ENCODE assay signal across 32 mouse cellular contexts in genomic region chr10:66745871-66746270, GRCm38 (mm10).
"Had no signal": no experiment of that assay in that cellular context is flagged by ENCODE, and none has a peak within 500 bp of the region (broad histone marks: within the 10 kb centered on the region; RNA-seq: fewer than 3 reads in every experiment).

No protein-coding gene starts in this region.

- H3K27ac ChIP-seq: heart, adult 2 months; heart, embryonic 13.5 days; heart, embryonic 15.5 days; hindbrain, embryonic 10.5 days; hindbrain, embryonic 12.5 days; hindbrain, embryonic 13.5 days; hindbrain, embryonic 14.5 days; hindbrain, embryonic 15.5 days; hindbrain, postnatal 0 days; intestine, embryonic 15.5 days; kidney, embryonic 15.5 days; kidney, postnatal 0 days; layer of hippocampus, adult 2 months had no signal

- H3K36me3 ChIP-seq: heart, embryonic 12.5 days; heart, embryonic 13.5 days; heart, embryonic 15.5 days; hindbrain, embryonic 10.5 days; hindbrain, embryonic 12.5 days; hindbrain, embryonic 13.5 days; hindbrain, embryonic 15.5 days; intestine, embryonic 15.5 days; kidney, embryonic 15.5 days had no signal

- H3K4me3 ChIP-seq: heart, adult 2 months; heart, embryonic 12.5 days; heart, embryonic 13.5 days; heart, embryonic 15.5 days; hindbrain, embryonic 10.5 days; hindbrain, embryonic 12.5 days; hindbrain, embryonic 13.5 days; hindbrain, embryonic 15.5 days; intestine, embryonic 15.5 days; kidney, embryonic 15.5 days; layer of hippocampus, adult 2 months had no signal

- ATAC-seq: hindbrain, embryonic 16.5 days; hindbrain, postnatal 0 days; inflammation-experienced regulatory T-cells, adult 6 months; intestine, embryonic 15.5 days; intestine, embryonic 16.5 days; intestine, postnatal 0 days had no signal

- H3K4me1 ChIP-seq: heart, embryonic 12.5 days; heart, embryonic 13.5 days; heart, embryonic 15.5 days; hindbrain, embryonic 12.5 days; hindbrain, embryonic 13.5 days; hindbrain, embryonic 15.5 days; intestine, embryonic 15.5 days; kidney, embryonic 15.5 days had no signal

- DNase-seq: heart, adult 2 months; heart, postnatal 14 days; heart, postnatal 4 days; kidney, adult 11 months; kidney, adult 18-20 months; kidney, adult 2 months; kidney, adult 8-10 months; kidney, adult 9 months; kidney, postnatal 10 days; kidney, postnatal 14 days; kidney, postnatal 25 days; kidney, postnatal 36 days; kidney, postnatal 4 days; layer of hippocampus, adult 9-11 months; layer of hippocampus, postnatal 36 days had no signal

- H3K27me3 ChIP-seq: heart, embryonic 12.5 days; heart, embryonic 13.5 days; heart, embryonic 15.5 days; hindbrain, embryonic 12.5 days; hindbrain, embryonic 13.5 days; hindbrain, embryonic 15.5 days; intestine, embryonic 15.5 days; kidney, embryonic 15.5 days had no signal

- H3K9me3 ChIP-seq: heart, embryonic 12.5 days; heart, embryonic 13.5 days; heart, embryonic 15.5 days; hindbrain, embryonic 10.5 days; hindbrain, embryonic 12.5 days; hindbrain, embryonic 13.5 days; hindbrain, embryonic 15.5 days; intestine, embryonic 15.5 days; kidney, embryonic 15.5 days had no signal
